17 mouse cellular contexts compared by ENCODE assay signal in genomic region chr3:34722506-34722905, GRCm38 (mm10).
"Had no signal": no experiment of that assay in that cellular context is flagged by ENCODE, and none has a peak within 500 bp of the region (broad histone marks: within the 10 kb centered on the region; RNA-seq: fewer than 3 reads in every experiment).

No protein-coding gene starts in this region.

- H3K27ac ChIP-seq: kidney, embryonic 15.5 days; limb, embryonic 12.5 days; liver, embryonic 13.5 days; lung, embryonic 15.5 days; macrophage; stomach, embryonic 15.5 days had no signal

- H3K4me3 ChIP-seq: kidney, embryonic 15.5 days; limb, embryonic 12.5 days; liver, embryonic 13.5 days; lung, embryonic 15.5 days; megakaryocyte, embryonic 14.5 days; stomach, embryonic 15.5 days had no signal

- H3K9me3 ChIP-seq: kidney, embryonic 15.5 days; limb, embryonic 12.5 days; liver, embryonic 13.5 days; lung, embryonic 15.5 days; stomach, embryonic 15.5 days had no signal

- H3K36me3 ChIP-seq: kidney, embryonic 15.5 days; limb, embryonic 12.5 days; liver, embryonic 13.5 days; lung, embryonic 15.5 days; stomach, embryonic 15.5 days had no signal

- H3K27me3 ChIP-seq: kidney, embryonic 15.5 days; limb, embryonic 12.5 days; liver, embryonic 13.5 days; lung, embryonic 15.5 days; megakaryocyte, embryonic 14.5 days; stomach, embryonic 15.5 days had no signal

- ATAC-seq: intestine, embryonic 16.5 days; liver, postnatal 0 days; midbrain, embryonic 16.5 days had no signal

- DNase-seq: kidney, adult 2 months; kidney, postnatal 14 days; liver; liver, embryonic 13.5 days; liver, postnatal 0 days; lung, postnatal 14 days; thymus, adult 2 months; thymus, postnatal 25 days had no signal

- H3K9ac ChIP-seq: kidney, embryonic 15.5 days; limb, embryonic 12.5 days; liver, embryonic 13.5 days; liver, postnatal 0 days; lung, embryonic 15.5 days; stomach, embryonic 15.5 days had no signal

- H3K4me2 ChIP-seq: kidney, embryonic 15.5 days; limb, embryonic 12.5 days; liver, embryonic 13.5 days; lung, embryonic 15.5 days; midbrain, embryonic 11.5 days; stomach, embryonic 15.5 days had no signal

- H3K4me1 ChIP-seq: kidney, embryonic 15.5 days; limb, embryonic 12.5 days; liver, embryonic 13.5 days; lung, embryonic 15.5 days; megakaryocyte, embryonic 14.5 days; stomach, embryonic 15.5 days had no signal
